Mouse (Mus musculus) heart, postnatal 25 days (tissue): ENCODE measurements at regions not wholly inside any gene's neighbourhood (a gene's known extent, or its start where the extent isn't known, plus 50 kb on each side); places are given as distances from the start of the nearest gene placed in this dataset.
A peak's percentile ranks its signal among the peaks of the same experiment; 100 is the strongest.

ENCODE experiments used
- DNase-seq: peaks from one replicate; pipeline ENCODE4 v3.0.0; 2022; ENCODE audit warnings: low spot score
- intact Hi-C: fragments of 180-260 bp; cut with DNase I; formaldehyde crosslinking; loops from one replicate; pipeline ENCODE4 v1.15.1; 2025

DNA sequence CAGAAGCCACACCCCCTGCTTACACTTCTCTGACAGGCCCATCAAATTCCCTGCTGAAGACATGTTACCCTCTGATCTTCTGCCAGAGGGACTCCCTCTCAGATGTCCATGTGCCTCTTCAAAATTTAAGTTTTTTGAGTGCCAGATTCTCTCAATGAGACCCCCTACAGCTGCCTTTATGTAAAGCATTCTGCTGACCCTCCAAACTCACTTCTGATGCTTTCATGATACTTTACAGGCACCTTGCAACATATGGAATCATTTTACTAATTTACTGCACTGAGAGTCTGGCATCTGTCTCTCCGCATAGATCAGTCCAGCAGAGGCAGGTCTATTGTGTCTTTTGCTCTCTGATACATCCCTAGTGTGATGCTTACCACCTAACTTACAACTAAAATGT lies 601.4 kb upstream of the Camk1g start:
- intact Hi-C loops = no loop called here
- no peak for DNase-seq

DNA sequence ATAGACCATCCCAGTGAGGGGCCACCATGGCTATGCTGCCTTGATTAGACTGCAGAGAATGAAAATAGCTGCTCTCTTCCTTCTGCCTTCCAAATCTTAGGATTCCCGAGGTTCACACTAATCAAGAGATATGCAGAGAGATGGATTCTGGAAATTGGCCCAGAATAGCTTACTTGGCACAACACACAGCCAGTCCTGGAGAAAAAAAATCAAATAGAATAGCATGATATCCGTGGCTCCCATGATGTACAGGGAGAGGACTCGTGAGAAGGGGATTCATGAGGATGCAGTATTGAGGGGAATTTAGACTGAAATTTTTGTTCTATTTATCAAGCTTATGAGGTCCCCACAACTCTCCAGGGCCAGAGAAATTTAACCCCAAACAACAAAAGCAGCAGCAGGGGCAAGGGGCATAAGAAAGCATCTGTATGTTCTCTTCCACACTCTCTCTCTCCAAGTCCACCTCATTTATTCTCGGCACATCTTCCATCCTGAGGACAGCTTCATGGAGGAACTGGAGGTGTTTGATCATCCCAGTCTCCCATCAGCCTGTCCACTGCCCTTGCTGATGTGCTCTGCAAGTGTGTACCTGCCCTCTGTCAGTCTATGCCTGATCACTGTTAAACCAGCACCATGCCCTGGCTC lies 599.3 kb upstream of the Camk1g start:
- DNase-seq = no peak
- intact Hi-C loops = no loop called here

DNA sequence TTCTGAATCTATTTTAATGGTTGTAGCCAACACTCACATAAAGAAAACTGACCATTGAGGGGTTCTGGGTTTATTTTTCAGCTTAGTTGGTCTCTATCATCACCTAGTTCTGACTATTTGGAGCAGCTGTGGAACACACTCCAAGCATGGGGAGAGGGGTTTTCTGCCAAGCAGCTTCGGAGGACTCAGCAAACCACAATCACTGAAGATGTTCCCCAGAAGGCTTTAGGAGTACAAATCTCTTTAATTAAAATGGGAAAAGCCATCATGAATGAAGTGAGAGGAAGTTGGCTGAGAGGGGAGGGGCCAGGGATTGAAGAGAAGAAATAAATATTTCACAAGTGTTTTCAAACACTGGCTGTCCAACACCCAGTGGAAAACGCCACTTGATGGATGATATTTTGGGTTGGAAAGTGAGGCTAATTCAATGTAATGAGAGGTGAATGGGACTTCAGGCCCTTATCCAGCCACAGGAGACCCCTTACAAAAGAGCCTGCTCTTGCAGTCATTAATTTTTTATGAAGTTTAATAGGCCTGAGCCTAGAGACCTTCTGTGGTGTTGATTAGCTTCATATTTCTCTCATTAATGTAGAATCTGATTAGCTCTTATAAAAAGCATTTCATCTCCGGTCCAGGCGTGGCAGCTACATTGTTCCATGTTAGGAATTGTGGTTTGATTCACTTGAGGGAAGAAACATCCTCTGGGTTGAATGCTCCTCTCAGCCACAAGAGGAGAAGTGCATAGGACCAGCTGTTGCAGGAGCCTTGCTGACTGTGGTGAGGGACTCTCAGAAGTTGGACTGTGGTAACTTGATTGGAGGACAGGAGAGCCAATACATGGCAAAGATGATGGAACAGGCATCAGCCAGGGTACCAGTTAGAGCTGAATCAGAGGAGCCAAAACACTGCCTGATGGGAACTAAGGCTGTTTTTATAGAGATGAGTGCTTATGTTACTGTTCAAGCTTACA lies 598.1 kb upstream of the Camk1g start:
- intact Hi-C loops = no loop called here
- no peak for DNase-seq

DNA sequence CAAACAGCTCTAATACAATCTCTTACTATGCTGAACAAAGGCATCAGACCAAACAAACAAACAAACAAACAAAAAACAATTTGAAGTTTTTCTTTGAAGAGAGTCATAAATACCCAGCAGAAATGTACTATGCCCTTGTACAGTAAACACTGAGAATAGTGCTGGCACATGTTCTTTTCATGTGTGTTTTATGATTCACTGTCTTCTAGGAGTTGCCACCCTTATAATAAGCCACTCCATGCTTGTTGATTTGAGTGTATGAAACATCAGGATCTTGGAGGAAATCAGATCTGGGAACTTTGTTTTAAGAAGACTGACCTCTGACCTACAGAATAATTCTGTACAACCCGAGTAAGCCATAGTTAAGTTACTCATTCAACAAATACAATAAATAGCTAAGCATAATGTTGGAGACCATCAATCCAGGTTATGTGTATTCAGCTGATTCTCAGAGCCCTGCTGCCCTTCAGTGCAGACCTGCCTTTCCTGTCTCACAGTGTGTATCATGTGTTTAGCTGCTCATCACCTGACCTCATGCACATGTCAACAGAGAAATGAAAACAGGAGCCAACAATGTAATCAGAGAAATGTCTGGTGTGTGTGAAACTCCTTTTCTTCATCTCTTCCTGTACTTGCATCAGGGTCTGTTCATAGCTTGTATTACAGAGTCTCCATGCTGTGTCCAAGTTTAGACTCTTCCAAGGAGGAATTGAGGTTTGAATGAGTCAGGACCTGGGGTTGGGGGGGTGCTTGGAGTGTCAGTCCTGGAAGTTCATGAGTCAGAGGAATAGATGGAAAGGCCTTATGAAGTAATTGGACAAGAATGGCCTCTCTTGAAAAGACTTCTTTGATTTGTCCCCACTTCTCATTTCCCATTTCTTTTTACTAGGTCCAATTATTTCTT lies 596.8 kb upstream of the Camk1g start:
- intact Hi-C loops = no loop called here
- no peak for DNase-seq

DNA sequence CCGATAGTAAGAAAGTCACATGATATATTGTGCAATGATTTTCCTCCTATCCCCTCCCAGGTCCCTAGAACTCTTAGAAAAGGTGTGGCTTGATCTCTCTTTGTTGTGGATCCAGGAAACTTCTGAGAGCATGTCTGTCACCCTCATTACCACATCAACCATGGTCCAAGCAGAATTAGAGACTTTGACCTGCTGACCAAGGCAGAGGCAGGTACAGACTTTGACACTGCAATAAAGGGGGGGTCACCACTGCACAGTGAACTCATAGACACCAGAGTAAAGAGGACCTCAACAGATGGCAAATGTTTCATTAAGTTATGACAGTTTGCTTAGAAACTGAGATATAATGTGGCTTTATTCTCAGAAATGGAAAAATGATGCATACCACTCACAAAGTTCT lies 595.2 kb upstream of the Camk1g start:
- intact Hi-C loops = no loop called here
- no peak for DNase-seq

DNA sequence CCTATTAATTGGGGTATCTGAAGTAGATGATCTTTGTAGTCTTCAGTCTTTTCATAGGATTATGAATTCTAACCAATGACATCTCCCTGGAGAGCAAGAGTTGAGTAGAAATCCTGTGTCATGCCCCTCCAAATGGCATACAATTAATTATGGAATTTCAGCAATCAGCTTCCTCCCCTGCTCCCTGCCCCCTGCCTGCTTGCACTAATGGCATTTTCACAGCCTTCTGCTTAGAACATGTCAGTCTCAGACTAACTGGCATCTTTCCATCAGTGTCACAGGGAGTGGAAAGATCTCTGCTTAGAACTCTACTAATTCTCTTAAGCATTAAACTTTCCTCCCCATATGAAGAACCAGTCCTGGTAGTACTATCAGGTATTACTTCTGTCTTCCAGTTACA lies 581.8 kb upstream of the Camk1g start:
- DNase-seq = no peak
- intact Hi-C loops = no loop called here

DNA sequence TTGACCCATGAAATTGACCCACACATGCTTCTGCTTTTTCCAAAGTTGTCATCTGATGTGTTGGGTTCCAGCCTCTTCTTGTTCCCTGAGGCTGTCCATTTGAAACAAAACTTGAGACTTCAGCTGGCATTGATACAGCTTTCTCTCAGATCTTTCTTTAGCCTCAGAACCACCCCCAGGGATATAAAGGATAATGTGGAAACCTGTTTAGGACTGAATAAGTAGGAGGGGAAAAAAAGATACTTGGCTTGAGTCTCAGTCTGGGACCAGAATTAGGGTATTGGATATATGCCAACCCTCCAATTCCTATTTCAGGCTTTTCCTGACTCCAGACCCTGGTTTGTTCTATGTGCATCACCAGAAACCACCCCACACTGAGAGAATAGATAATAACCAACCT lies 579.7 kb upstream of the Camk1g start:
- no peak for DNase-seq
- intact Hi-C loops = no loop called here

DNA sequence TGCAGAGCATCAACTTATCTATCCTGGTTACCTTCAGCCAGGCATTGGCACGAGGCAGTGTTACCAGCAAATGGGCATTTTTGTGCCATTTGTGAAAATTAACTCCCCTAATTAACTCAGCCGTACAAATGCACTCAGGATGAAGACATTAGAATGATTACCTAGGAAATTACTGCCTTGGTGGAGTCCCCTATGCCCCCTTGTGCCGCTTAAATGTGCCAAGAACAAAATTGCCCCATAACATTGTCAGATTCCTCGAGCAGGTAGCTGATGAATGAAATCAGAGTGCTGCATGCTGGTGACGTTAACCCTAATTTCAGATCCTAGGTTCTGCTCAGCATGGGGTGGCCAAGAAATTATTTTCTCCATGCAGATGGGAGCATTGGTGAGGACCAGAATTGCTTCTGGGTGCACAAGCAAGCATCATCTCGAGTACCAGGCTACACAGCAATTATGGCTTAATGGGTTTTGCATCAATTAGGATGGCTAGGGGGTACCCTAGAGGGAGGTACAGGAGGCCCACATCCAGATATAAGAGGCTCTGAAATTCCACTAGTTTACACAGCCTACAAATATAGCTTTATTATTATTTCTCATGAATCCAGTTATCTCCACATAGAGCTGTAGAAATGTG lies 577.0 kb upstream of the Camk1g start:
- intact Hi-C loops = no loop called here
- no peak for DNase-seq

DNA sequence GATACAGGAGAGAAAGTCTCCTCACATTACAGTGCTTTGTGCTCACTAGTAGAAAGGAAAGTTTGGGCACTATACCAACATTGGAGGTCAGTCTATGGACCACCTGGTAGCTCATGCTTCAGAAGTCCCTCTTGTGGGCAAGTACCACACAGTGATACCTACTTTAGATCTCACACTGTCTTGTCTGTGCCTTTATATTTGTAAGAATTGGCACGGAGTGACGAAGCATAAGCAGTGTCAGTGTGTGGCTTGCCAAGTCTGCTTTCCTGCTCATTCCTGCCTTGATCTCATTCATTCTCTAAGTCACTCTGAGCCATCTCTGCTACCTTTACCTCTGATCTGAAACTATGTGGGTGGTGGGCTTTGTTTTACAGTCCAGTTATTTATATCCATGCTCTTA lies 565.9 kb upstream of the Camk1g start:
- no peak for DNase-seq
- intact Hi-C loops = no loop called here

DNA sequence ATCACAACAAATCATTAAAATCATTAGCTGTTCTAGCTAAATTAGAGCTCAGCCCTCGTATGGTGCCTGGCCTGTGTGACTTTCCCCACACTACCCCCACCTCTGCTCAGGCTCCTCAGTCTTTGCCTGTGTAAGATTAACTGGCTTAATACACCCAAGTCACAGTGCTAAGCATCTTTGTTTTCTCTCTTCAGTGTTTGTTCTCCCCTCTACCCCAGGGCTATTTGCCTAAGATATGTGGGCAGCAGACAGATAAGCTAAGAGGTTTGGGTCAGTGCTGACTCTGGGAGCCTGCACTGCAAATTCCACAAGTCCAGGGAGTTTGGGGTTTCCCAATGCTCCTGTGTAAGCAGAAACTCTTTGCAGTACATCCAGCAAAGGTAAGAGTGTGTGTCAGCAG lies 564.2 kb upstream of the Camk1g start:
- no peak for DNase-seq
- intact Hi-C loops = no loop called here

DNA sequence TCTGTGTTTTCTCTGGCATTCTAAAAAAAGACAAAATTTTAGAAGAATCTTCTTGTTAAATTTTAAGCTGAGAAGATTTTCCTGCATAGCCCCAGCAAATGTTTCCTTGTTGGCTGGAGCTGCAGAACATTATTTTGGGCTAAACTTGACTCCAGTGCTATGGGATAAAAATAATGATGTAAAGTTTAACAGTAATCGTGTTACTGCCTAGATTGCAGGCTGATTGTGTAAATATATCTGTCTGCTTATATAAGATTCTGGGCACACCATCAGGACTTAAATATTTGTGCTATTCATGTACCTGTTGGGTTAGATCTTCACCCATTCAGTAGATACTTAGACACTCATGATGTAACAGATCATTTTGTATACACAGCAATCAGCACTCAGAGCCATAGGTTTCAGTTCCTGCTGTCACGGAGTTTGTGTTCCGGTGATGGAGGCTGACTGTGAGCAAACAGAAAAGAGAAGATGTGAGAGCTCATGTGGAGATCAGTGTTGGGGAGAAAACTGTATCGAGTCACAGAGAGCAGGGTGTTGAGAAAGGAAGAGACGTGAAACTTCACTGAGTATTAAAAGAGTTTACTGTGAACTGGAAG lies 561.1 kb upstream of the Camk1g start:
- intact Hi-C loops = no loop called here
- no peak for DNase-seq

DNA sequence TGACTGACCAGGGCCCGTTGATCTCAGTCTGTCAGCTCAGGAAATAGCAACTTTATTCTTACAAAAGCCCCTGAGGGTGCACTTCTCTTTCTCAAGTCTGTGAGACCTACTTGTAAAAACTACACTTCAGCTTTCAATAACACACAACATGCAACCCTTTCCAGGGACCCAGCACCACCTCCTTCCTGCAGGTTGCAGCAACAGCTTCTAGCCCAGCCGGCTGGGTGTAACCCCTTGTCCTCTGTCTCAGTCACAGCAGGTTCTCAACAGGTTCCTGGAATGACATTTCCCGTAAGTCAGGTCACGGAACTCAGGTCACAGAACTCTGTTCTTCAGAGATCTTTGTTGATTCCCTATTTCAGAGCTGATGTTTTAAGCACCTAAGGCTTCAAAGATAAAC lies 558.5 kb upstream of the Camk1g start:
- DNase-seq = no peak
- intact Hi-C loops = no loop called here

DNA sequence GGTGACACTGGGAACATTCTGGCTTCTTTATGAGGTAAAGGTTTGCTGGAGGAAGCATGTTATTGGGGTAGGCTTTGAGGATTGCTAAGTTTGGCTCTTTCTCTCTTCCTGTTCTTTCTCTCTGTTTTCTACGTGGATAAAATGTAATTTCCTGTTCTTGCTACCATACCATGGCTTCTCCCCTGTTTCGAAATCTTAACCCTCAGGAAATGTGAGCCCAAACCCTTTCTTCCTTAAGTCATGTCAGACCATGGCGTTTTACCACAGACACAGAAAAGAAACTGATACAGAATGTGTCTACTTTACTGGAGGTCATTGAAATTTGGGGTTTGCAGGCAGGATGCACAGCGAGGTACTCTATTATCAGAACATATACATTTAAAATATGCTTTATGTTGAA lies 552.7 kb upstream of the Camk1g start:
- intact Hi-C loops = no loop called here

DNA sequence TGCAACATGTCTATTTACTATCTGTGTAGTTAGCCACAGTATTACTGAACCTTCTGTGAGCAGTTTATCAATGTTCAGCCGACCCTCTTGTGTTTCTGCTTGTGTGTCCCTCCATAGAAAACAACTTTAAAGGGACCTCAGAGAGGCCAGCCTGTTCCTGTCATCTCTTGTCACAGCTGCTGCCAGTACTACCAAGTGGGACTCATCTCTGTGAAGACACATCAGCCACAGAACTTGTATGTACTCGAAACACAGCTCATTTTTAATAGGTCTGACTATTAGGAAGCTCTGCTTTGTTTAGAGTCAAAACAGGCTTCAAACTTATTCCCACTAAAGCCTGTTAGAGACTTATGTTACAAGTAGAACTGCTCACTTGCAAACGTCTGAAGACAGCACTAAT lies 549.1 kb upstream of the Camk1g start:
- intact Hi-C loops = no loop called here
- DNase-seq = no peak

More for the DNA sequence above, 552.7 kb upstream of the Camk1g start:
- no peak for DNase-seq

DNA sequence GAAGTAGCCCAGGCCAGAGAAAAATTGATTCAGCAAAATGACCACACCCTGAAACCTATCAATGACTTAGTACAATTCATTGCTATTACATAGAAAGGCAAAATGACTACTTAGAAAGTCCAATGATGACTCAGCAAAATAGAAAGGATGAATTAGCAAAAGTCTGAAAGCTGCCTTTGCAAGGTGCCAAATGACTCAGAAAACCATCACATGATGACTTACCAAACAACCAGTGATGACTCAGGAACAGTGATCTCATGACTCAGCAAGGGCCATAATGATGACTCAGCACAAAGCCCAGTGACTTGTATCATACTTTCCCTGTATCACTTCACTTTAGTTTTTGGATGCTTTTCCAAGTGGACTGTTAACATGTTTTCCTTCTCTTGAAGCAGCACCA lies 535.6 kb upstream of the Camk1g start:
- DNase-seq = no peak
- intact Hi-C loops = no loop called here

DNA sequence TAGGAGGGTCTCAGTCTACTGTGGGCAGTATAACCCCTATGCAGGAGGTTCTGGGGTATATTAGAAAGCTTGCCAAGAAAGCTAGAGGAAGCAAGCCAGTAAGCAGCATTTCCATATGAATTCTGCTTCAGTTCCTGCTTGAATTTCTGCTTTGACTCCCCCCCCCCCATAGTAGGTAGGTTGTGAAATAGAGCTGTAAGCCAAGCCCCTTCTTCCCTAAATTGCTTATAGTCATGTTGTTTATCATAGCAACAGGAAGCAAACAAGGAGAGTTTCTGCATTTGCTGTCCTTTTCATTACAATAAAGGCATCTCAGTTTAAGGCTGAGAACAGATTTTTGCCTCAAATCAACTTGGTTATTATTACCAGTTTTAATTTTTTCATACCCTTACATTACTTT lies 524.0 kb upstream of the Camk1g start:
- intact Hi-C loops = no loop called here

DNA sequence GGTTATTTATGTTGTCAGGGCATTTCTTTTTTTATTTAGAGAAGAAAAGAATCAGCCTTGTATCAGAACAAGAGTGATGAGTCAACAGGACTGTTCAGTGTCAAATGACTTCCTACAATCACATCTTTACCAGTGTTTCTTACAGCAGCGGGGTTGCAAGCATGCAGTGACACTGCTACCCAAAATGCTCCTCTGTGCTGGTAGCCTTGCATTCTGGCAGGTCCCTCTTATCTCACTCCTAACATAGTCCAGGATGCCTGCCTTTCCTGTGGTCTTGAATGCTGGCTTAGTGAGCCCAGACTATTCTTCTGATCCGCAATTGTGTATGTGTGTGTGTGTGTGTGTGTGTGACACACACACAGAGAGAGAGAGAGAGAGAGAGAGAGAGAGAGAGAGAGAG lies 506.4 kb upstream of the Camk1g start:
- intact Hi-C loops = no loop called here

More for the DNA sequence above, 524.0 kb upstream of the Camk1g start:
- no peak for DNase-seq

DNA sequence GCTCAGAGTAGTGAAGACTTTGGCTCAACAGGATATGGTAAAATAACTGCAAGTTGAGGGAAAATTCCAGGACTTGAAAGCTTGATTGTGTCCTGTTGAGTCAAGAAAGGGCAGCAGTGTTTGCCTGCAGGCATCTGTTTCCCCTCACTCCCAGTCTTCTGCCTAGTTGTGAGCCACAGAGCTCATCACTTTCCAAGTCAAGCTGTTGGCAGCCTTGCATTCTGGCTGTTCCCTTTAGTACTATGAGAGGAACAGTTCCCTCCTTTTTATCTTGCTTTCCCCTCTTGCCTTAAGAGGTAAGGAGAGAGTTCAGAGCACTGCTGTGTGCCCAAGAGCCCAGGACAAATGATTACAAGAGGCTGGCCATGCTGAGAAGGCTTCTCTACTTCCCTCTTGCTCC lies 506.0 kb upstream of the Camk1g start:
- intact Hi-C loops = no loop called here
- DNase-seq = peak; percentile 17

More for the DNA sequence above, 506.4 kb upstream of the Camk1g start:
- DNase-seq = no peak

DNA sequence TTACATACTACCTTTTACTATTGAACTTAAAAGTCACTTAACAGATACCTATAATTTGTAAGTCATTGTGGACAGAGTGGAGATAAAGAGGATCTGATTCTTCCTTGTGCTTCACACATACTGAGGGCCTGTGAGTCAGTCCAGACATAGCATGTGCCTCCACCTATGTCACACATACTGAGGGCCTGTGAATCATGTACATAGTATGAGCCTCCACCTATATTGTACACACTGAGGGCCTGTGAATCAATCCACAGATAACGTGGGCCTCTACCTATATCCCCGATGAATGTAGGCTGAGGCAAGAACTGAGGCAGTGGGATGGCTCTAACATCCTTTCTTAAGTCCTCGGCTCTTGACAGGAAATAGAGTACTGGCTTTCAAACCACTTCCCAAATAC lies 505.2 kb upstream of the Camk1g start:
- no peak for DNase-seq
- intact Hi-C loops = no loop called here

DNA sequence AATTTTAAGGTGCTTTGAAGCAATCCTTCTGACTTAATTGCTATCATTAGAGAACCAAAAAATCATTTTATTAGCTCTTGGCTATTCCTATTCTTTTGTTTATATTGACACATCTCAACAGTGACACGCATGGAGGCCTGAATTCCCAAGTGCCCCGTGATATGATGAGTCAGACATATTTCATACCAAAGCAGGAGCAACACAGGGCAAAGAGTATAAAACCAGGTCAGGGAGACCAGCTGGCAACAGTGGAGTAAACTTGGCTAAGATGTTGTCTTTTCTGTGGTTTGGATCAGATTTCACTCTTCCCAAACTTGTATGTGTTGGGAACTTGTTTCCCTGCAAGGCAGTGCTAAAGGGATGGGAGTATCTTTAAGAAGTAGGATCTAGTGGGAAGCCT lies 500.6 kb upstream of the Camk1g start:
- no peak for DNase-seq
- intact Hi-C loops = no loop called here
